ENCODE assay signal across 13 mouse cellular contexts in the genomic region with DNA sequence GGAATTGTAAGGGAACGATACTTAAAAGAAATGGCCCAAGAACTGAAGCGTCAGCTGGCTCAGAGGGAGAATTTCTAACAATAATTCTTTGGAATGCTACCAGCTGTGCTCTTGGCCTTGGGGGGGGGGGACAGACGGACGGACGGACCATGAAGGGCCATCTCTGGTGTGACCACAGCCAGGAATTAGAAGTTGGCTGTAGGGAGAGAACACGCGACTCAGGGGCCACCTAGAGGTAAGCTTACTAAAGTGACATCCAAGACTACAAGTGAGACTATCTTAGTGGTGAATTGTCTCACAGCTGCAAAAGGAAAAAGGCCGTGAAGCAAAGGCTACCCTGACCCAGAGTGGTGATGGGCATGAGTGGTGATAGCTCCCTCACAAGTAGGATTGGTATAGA. TPM values are rescaled to one million over a fixed set of nuclear protein-coding genes. Genes with fewer than 3 reads are reported as not detected.
DNase-seq lines count a peak whose midpoint lies in the region; ATAC-seq and TF ChIP-seq lines count a peak whose summit lies in the region.
"Had no signal": no experiment of that assay in that cellular context is flagged by ENCODE, and none has a peak within 500 bp of the region (broad histone marks: within the 10 kb centered on the region; RNA-seq: fewer than 3 reads in every experiment).

No protein-coding gene starts in this region.

- ATAC-seq in lung, embryonic 14.5 days (ENCODE audit: insufficient read depth) = no peak
- ATAC-seq in megakaryocyte progenitor cell, adult 5-6 weeks (replicated peaks; ENCODE audit: poor library complexity) = peak; percentile 44
- ATAC-seq: inflammation-experienced regulatory T-cells, adult 6 months had no signal

- WGBS in kidney, adult 2 months = 19% methylated on average over 8 of the region's 8 CpGs
- WGBS in lung, embryonic 14.5 days = 63% methylated on average over 8 of the region's 8 CpGs
- WGBS in lung, adult 2 months = 53% methylated on average over 8 of the region's 8 CpGs

- TF ChIP-seq CTCF in kidney, adult 2 months (conservative IDR thresholded peaks at IDR 0.05; ENCODE audit: insufficient read depth, insufficient read length, low read depth, low read length) = peak; percentile 62
- TF ChIP-seq CTCF in lung, embryonic 14.5 days (IDR thresholded peaks at IDR 0.05; ENCODE audit: low read depth) = 0 out of 2 replicates have a peak, but pooled peaks have one; percentile 24
- no peak for TF ChIP-seq CTCF in lung, adult 2 months (IDR thresholded peaks at IDR 0.05; ENCODE audit: insufficient read depth, low read length)

- H3K27me3 ChIP-seq in kidney, adult 2 months (replicated peaks; ENCODE audit: control insufficient read depth, insufficient read depth, low read length) = no peaks in the 10 kb centered on the region
- H3K27me3 ChIP-seq in lung, embryonic 14.5 days (ENCODE audit: insufficient read depth, low read length) = no peaks in the 10 kb centered on the region

- peaks cover 6% of the 10 kb centered on the region; the same call in 1 of the 2 replicates for H3K4me1 ChIP-seq in kidney, adult 2 months (ENCODE audit: control insufficient read depth, insufficient read depth, low read length)
- H3K4me1 ChIP-seq in lung, embryonic 14.5 days (ENCODE audit: insufficient read depth) = no peaks in the 10 kb centered on the region
- H3K4me1 ChIP-seq in lung, adult 2 months (ENCODE audit: control insufficient read depth, insufficient read depth, low read length) = no peaks in the 10 kb centered on the region

- no peak overlapping the region for H3K4me3 ChIP-seq in kidney, adult 2 months (ENCODE audit: insufficient read depth, low read depth, low read length)
- no peak overlapping the region for H3K4me3 ChIP-seq in lung, embryonic 14.5 days (ENCODE audit: low read depth, low read length)
- H3K4me3 ChIP-seq in lung, adult 2 months (replicated peaks; ENCODE audit: extremely low read depth, low read depth, low read length) = no peak overlapping the region

- H3K9ac ChIP-seq in lung, embryonic 14.5 days = no peak overlapping the region

- H3K4me2 ChIP-seq in lung, embryonic 14.5 days = no peak overlapping the region

- peak; percentile 63 for DNase-seq in kidney, adult 2 months
- DNase-seq in kidney, adult 18-20 months = no peak
- no peak for DNase-seq in lung, embryonic 14.5 days
- DNase-seq in lung, adult 2 months = no peak
- peak; percentile 16 for DNase-seq in adrenal gland, postnatal 25 days
- no peak for DNase-seq in spleen, postnatal 14 days (ENCODE audit: low spot score in 2 of 2)
- DNase-seq: cerebellum, adult 9-10 months; heart, postnatal 36 days; right cerebral cortex, postnatal 14 days; thymus, postnatal 25 days had no signal

- no peaks in the 10 kb centered on the region for H3K9me3 ChIP-seq in lung, embryonic 14.5 days (ENCODE audit: low read depth, low read length)

- no peaks in the 10 kb centered on the region for H3K36me3 ChIP-seq in kidney, adult 2 months (ENCODE audit: control insufficient read depth, insufficient read depth, low read length)
- H3K36me3 ChIP-seq in lung, embryonic 14.5 days (ENCODE audit: insufficient read depth) = no peaks in the 10 kb centered on the region

- no peak overlapping the region for H3K27ac ChIP-seq in kidney, adult 2 months (ENCODE audit: insufficient read depth, low read depth, low read length)
- no peak overlapping the region for H3K27ac ChIP-seq in lung, embryonic 14.5 days (ENCODE audit: low read depth)
- H3K27ac ChIP-seq: macrophage had no signal

- TF ChIP-seq POLR2A in kidney, adult 2 months (IDR thresholded peaks at IDR 0.05; ENCODE audit: low read depth, low read length) = no peak
- no peak for TF ChIP-seq POLR2A in lung, adult 2 months (IDR thresholded peaks at IDR 0.05; ENCODE audit: borderline replicate concordance, extremely low read depth, low read depth, low read length)

RNA-seq across cellular contexts. Expression of a gene that starts 20.4 kb away (rescaled TPM):
- polyA plus RNA-seq in kidney, adult 2 months (2012; rRNA removed) = 27.2 and 28.5 TPM in 2 replicates
- polyA plus RNA-seq in lung, embryonic 14.5 days (2014; fragmentation: Nextera tagmentation; extraction: Ambion mirVana) = 2.1 and 3.1 TPM in 2 replicates
- polyA plus RNA-seq in lung, adult 2 months (2012; rRNA removed) = 1.7 and 2.6 TPM in 2 replicates
- 6.7 and 9.9 TPM in 2 replicates for total RNA-seq in adrenal gland, postnatal 25 days (2021)
- 74.7 and 77.2 TPM in 2 replicates for total RNA-seq in megakaryocyte progenitor cell, adult 5-6 weeks (2015)
- 34.3 and 38.6 TPM in 2 replicates for total RNA-seq in megakaryocyte progenitor cell, adult 5-6 weeks (2017)

RNA-seq across cellular contexts. Expression of a gene that starts 53.0 kb away (rescaled TPM):
- polyA plus RNA-seq in kidney, adult 2 months (2012; rRNA removed) = 56.2 and 56.3 TPM in 2 replicates
- 98.6 and 99.2 TPM in 2 replicates for polyA plus RNA-seq in lung, embryonic 14.5 days (2014; fragmentation: Nextera tagmentation; extraction: Ambion mirVana)
- 26.0 and 36.0 TPM in 2 replicates for polyA plus RNA-seq in lung, adult 2 months (2012; rRNA removed)
- 59.4 and 74.9 TPM in 2 replicates for total RNA-seq in adrenal gland, postnatal 25 days (2021)
- total RNA-seq in megakaryocyte progenitor cell, adult 5-6 weeks (2015) = 17.1 and 19.3 TPM in 2 replicates
- 25.8 and 27.6 TPM in 2 replicates for total RNA-seq in megakaryocyte progenitor cell, adult 5-6 weeks (2017)

Comparison
In these comparisons a context has a peak if more than half of its experiments do, and no peak if none do; other contexts are left out.
1. DNase-seq: peak in kidney, adult 2 months (single experiment) and adrenal gland, postnatal 25 days (single experiment); none in kidney, adult 18-20 months (single experiment), lung, embryonic 14.5 days (single experiment), lung, adult 2 months (single experiment) and spleen, postnatal 14 days (0 of 2).